Mouse (Mus musculus) kidney, adult 2 months (tissue): ENCODE results near the gene Eif3c.

Experiments
- CTCF ChIP-seq: fragments of 200-500 bp; conservative IDR thresholded peaks from 2 replicates; pipeline ENCODE4 v1.5.1; 2011; ENCODE audit warnings: low read depth, mild to moderate bottlenecking, control low read depth, low read length, moderate library complexity, mixed read lengths; ENCODE audit not compliant: insufficient read depth, insufficient read length
- POLR2A ChIP-seq: fragments of 200-500 bp; IDR thresholded peaks from one replicate; pipeline ENCODE4 v1.6.1; 2011; ENCODE audit warnings: low read depth, low read length, control low read depth

GRCm38 (mm10) chr7:126595890-126596289, 29.7 kb upstream of the Eif3c start:
- no peak for TF ChIP-seq CTCF
- no peak for TF ChIP-seq POLR2A
